Mouse (Mus musculus) megakaryocyte, embryonic 14.5 days (primary cell): ENCODE measurements at regions not wholly inside any gene's neighbourhood (a gene's known extent, or its start where the extent isn't known, plus 50 kb on each side); places are given as distances from the start of the nearest gene placed in this dataset.
"Not testable (repeated sequence)": the region's sequence is repeated elsewhere in the genome, so short reads cannot be mapped to it uniquely, and the experiment has no call there.

Experiments used
- FLI1 ChIP-seq: IDR thresholded peaks from 2 replicates; pipeline ENCODE4 v1.6.1; 2012; ENCODE audit warnings: low read length, inconsistent platforms, mixed read lengths
- GATA1 ChIP-seq: IDR thresholded peaks from 3 replicates; pipeline ENCODE4 v1.6.1; 2012; ENCODE audit warnings: mixed read lengths, low read length, inconsistent platforms, borderline replicate concordance

DNA sequence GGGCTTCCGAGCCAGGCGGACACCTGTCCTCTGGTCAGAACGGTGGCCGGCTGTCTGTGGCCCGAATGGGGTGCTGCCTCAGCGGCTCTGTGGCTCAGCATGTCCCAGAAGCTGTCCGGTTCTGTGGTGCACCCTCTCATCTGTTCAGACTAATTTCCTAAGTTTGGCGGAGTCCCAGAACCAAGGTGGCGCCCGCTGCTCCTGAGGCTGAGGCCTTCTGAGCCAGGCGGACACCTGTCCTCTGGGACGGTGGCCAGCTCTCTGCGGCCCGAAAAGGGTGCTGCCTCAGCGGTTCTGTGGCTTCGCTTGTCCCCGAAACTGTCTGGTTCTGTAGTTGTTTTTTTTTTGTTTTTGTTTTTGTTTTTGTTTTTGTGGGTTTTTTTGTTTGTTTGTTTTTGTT lies 392.5 kb upstream of the Cntn5 start:
- not testable (repeated sequence) for TF ChIP-seq GATA1, FLI1
